Mouse (Mus musculus): ENCODE measurements around the gene Rabl6. TPM values are rescaled to one million over a fixed set of nuclear protein-coding genes. Genes with fewer than 3 reads are reported as not detected.

Rabl6 gene
- polyA plus RNA-seq, 1 experiment from 2014 or later: 62.3 TPM

DNA sequence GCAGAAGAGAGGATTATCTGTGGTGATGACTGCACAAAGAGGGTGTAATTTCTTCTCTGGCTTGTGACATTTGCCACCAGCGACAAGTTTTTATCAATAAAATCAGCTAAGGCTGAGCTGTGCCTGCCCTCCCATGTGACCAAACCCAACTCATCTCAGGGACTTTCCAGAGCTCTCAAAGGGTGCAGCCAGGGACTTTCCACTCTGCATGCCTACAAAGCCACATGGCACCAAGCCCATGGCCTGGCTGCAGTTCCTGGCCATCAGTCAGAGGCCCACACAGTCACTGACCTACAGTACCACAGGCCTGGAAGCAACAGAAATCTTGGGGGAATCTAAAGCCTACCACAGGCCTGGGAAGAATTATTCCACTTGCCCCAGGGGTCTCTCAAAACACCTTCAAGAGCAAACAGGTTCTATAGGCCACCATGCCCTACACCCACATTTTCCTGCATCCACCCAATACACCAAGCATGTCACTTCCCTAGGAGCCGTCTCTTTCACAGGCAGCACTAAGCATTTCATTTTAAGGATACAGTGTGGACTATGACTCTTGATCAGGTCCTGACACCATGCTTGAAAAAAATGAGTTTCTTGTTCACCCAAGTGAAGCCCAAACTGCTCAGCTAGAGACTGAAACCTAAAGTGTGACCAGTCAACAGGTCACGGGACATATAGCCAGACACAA, 74.0 kb downstream of the Rabl6 start:
- Histone ChIP-seq H3K4me1 (ENCODE audit: control insufficient read depth, insufficient read depth, low read length) (no peaks in the 10 kb centered on the region), H3K4me2 (ENCODE audit: low read depth) (no peak overlapping the region), H3K9ac (ENCODE audit: low read length) (no peak overlapping the region), H3K4me3 (ENCODE audit: low read depth, low read length) (no peak overlapping the region), H3K27me3 (ENCODE audit: control insufficient read depth, insufficient read depth, low read length) (no peaks in the 10 kb centered on the region), H3K27ac (ENCODE audit: low read depth, low read length) (no peak overlapping the region), H3K9me3 (ENCODE audit: control insufficient read depth, low read length) (no peaks in the 10 kb centered on the region), H3K36me3 (ENCODE audit: control insufficient read depth, insufficient read depth, low read length) (peaks cover 5% of the 10 kb centered on the region; the same call in 1 of the 2 replicates)
- WGBS: 90% methylated on average over 3 of the region's 3 CpGs
- DNase-seq (ENCODE audit: low spot score) (no peak), ATAC-seq (ENCODE audit: insufficient read depth, low FRiP score, low TSS enrichment) (no peak)

DNA sequence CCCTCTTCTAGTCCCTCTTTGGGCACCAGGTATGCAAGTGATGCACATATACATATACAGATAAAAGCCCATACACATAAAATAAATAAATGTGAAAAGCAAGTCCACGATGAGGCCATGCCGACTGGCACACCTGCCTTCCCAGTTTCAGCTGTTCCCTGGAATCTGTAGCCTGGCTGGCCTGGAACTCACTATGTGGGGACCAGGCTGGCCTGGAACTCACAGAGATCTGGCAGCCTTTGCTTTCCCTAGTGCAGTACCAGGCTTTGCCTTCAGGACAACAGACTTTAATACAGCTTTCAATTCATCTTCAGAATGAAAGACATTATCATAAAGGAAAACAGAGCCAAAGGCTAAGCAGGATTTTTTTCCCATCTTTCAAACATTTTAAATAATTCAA, 74.6 kb downstream of the Rabl6 start:
- Histone ChIP-seq H3K27me3 (ENCODE audit: control insufficient read depth, insufficient read depth, low read length) (no peaks in the 10 kb centered on the region), H3K9ac (ENCODE audit: low read length) (no peak overlapping the region), H3K4me1 (ENCODE audit: control insufficient read depth, insufficient read depth, low read length) (no peaks in the 10 kb centered on the region), H3K27ac (ENCODE audit: low read depth, low read length) (no peak overlapping the region), H3K36me3 (ENCODE audit: control insufficient read depth, insufficient read depth, low read length) (peaks cover 7% of the 10 kb centered on the region; the same call in 1 of the 2 replicates), H3K4me3 (ENCODE audit: low read depth, low read length) (no peak overlapping the region), H3K4me2 (ENCODE audit: low read depth) (no peak overlapping the region), H3K9me3 (ENCODE audit: control insufficient read depth, low read length) (no peaks in the 10 kb centered on the region)
- no peak for ATAC-seq (ENCODE audit: insufficient read depth, low FRiP score, low TSS enrichment)
- DNase-seq (ENCODE audit: low spot score): no peak
- 94% methylated on average over 2 of the region's 2 CpGs for WGBS

Other genes starting within 250 kb of the Rabl6 start
- 5.1 and 7.0 TPM in 2 replicates for gene Uap1l1, start 242.8 kb downstream of the Rabl6 start, polyA plus RNA-seq (2014; fragmentation: Nextera tagmentation; extraction: Ambion mirVana)
- gene Sapcd2, start 236.2 kb downstream of the Rabl6 start, polyA plus RNA-seq (2014; fragmentation: Nextera tagmentation; extraction: Ambion mirVana): 49.2 and 53.7 TPM in 2 replicates
- gene Entpd2, start 212.6 kb downstream of the Rabl6 start, polyA plus RNA-seq (2014; fragmentation: Nextera tagmentation; extraction: Ambion mirVana): 0.12 TPM in 1 of 2 replicates, not detected in the other
- 133 TPM in 2 replicates for gene Npdc1, start 209.2 kb downstream of the Rabl6 start, polyA plus RNA-seq (2014; fragmentation: Nextera tagmentation; extraction: Ambion mirVana)
- gene Fut7, start 185.3 kb downstream of the Rabl6 start, polyA plus RNA-seq (2014; fragmentation: Nextera tagmentation; extraction: Ambion mirVana): 0.11 TPM in 1 of 2 replicates, not detected in the other
- 5.0 and 5.6 TPM in 2 replicates for gene Abca2, start 179.8 kb downstream of the Rabl6 start, polyA plus RNA-seq (2014; fragmentation: Nextera tagmentation; extraction: Ambion mirVana)
- 0.72 and 0.89 TPM in 2 replicates for gene Clic3, start 151.7 kb downstream of the Rabl6 start, polyA plus RNA-seq (2014; fragmentation: Nextera tagmentation; extraction: Ambion mirVana)
- 22.0 and 26.3 TPM in 2 replicates for gene Paxx, start 147.4 kb downstream of the Rabl6 start, polyA plus RNA-seq (2014; fragmentation: Nextera tagmentation; extraction: Ambion mirVana)
- 0.43 TPM in 1 of 2 replicates, not detected in the other for gene Ptgds, start 138.5 kb downstream of the Rabl6 start, polyA plus RNA-seq (2014; fragmentation: Nextera tagmentation; extraction: Ambion mirVana)
- gene Lcn12, start 114.6 kb downstream of the Rabl6 start, polyA plus RNA-seq (2014; fragmentation: Nextera tagmentation; extraction: Ambion mirVana): not detected in 2 replicates
- gene Fbxw5, start 107.8 kb downstream of the Rabl6 start, polyA plus RNA-seq (2014; fragmentation: Nextera tagmentation; extraction: Ambion mirVana): 82.4 and 88.3 TPM in 2 replicates
- gene C8g, start 106.8 kb downstream of the Rabl6 start, polyA plus RNA-seq (2014; fragmentation: Nextera tagmentation; extraction: Ambion mirVana): 4.4 and 5.1 TPM in 2 replicates
- gene Traf2, start 61.6 kb downstream of the Rabl6 start, polyA plus RNA-seq (2014; fragmentation: Nextera tagmentation; extraction: Ambion mirVana): 29.5 and 34.7 TPM in 2 replicates
- 340 and 345 TPM in 2 replicates for gene Edf1, start 50.7 kb downstream of the Rabl6 start, polyA plus RNA-seq (2014; fragmentation: Nextera tagmentation; extraction: Ambion mirVana)
- gene Mamdc4, start 33.7 kb downstream of the Rabl6 start, polyA plus RNA-seq (2014; fragmentation: Nextera tagmentation; extraction: Ambion mirVana): 1.5 and 4.4 TPM in 2 replicates
- 161 and 167 TPM in 2 replicates for gene Phpt1, start 33.3 kb downstream of the Rabl6 start, polyA plus RNA-seq (2014; fragmentation: Nextera tagmentation; extraction: Ambion mirVana)
- 0.19 and 0.46 TPM in 2 replicates for gene Ajm1, start 26.8 kb downstream of the Rabl6 start, polyA plus RNA-seq (2014; fragmentation: Nextera tagmentation; extraction: Ambion mirVana)
- 0.20 and 0.30 TPM in 2 replicates for gene Ccdc183, start 9.2 kb upstream of the Rabl6 start, polyA plus RNA-seq (2014; fragmentation: Nextera tagmentation; extraction: Ambion mirVana)
- 18.0 and 20.5 TPM in 2 replicates for gene Tmem141, start 13.5 kb upstream of the Rabl6 start, polyA plus RNA-seq (2014; fragmentation: Nextera tagmentation; extraction: Ambion mirVana)
- gene Fcna, start 19.5 kb upstream of the Rabl6 start, polyA plus RNA-seq (2014; fragmentation: Nextera tagmentation; extraction: Ambion mirVana): 0.96 and 1.5 TPM in 2 replicates
- gene Lcn8, start 44.6 kb upstream of the Rabl6 start, polyA plus RNA-seq (2014; fragmentation: Nextera tagmentation; extraction: Ambion mirVana): not detected in 2 replicates
- not detected in 2 replicates for gene Lcn5, start 49.4 kb upstream of the Rabl6 start, polyA plus RNA-seq (2014; fragmentation: Nextera tagmentation; extraction: Ambion mirVana)
- gene Lcn6, start 68.3 kb upstream of the Rabl6 start, polyA plus RNA-seq (2014; fragmentation: Nextera tagmentation; extraction: Ambion mirVana): not detected in 2 replicates
- gene Lcn10, start 74.2 kb upstream of the Rabl6 start, polyA plus RNA-seq (2014; fragmentation: Nextera tagmentation; extraction: Ambion mirVana): not detected in 2 replicates
- not detected in 2 replicates for gene Obp2a, start 91.5 kb upstream of the Rabl6 start, polyA plus RNA-seq (2014; fragmentation: Nextera tagmentation; extraction: Ambion mirVana)
- gene Bmyc, start 98.2 kb upstream of the Rabl6 start, polyA plus RNA-seq (2014; fragmentation: Nextera tagmentation; extraction: Ambion mirVana): 64.5 and 68.2 TPM in 2 replicates
- gene Obp2b, start 128.5 kb upstream of the Rabl6 start, polyA plus RNA-seq (2014; fragmentation: Nextera tagmentation; extraction: Ambion mirVana): not detected in 2 replicates
- not detected in 2 replicates for gene Lcn3, start 157.0 kb upstream of the Rabl6 start, polyA plus RNA-seq (2014; fragmentation: Nextera tagmentation; extraction: Ambion mirVana)
- gene Lcn11, start 168.5 kb upstream of the Rabl6 start, polyA plus RNA-seq (2014; fragmentation: Nextera tagmentation; extraction: Ambion mirVana): not detected in 2 replicates
- gene Gm13539, start 173.7 kb upstream of the Rabl6 start, polyA plus RNA-seq (2014; fragmentation: Nextera tagmentation; extraction: Ambion mirVana): not detected in 2 replicates
- not detected in 2 replicates for gene Glt6d1, start 207.3 kb upstream of the Rabl6 start, polyA plus RNA-seq (2014; fragmentation: Nextera tagmentation; extraction: Ambion mirVana)
- gene Lcn9, start 214.6 kb upstream of the Rabl6 start, polyA plus RNA-seq (2014; fragmentation: Nextera tagmentation; extraction: Ambion mirVana): not detected in 2 replicates
- not detected in 2 replicates for gene Sohlh1, start 238.7 kb upstream of the Rabl6 start, polyA plus RNA-seq (2014; fragmentation: Nextera tagmentation; extraction: Ambion mirVana)